Mouse (Mus musculus) gonadal fat pad, adult 2 months (tissue): ENCODE data around the gene Pknox2. TPM values are rescaled to one million over a fixed set of nuclear protein-coding genes. Genes with fewer than 3 reads are reported as not detected.

Source experiments
- DNase-seq: peaks from one replicate; pipeline ENCODE4 v3.0.0-alpha.2; 2012; ENCODE audit warnings: low read depth
- polyA plus RNA-seq: library from polyadenylated mRNA; depleted of rRNA; stranded (reverse); fragments of >200 nt; gene quantifications from 2 replicates; pipeline ENCODE4 v1.2.3, GENCODE M21; 2012

The Pknox2 gene
- polyA plus RNA-seq, 1 experiment, result 4.9 TPM

- DNase-seq, result no peak
Observed at GRCm38 (mm10) chr9:37140464-37141181, 6.6 kb downstream of the Pknox2 start.

DNA sequence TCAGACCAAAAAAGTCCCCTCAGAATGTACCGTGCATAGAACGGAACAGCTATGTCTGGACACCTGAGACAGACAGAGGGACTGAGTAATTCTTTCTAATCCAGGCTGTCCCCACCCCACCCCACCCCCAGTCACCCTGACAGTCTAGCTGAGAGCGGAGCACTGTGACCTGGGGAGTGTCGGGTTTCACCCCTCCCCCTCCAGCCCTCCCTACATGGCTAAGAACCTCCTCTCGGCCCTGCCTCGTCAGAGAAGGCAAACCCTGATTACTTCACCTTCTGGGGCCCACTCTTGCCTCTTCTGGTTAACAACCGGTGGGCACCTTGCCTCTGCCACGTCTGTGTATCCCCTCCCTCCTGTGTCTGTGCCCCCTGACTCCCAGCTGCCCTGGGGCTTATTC is 7.7 kb downstream of the Pknox2 start:
- DNase-seq, result no peak

DNA sequence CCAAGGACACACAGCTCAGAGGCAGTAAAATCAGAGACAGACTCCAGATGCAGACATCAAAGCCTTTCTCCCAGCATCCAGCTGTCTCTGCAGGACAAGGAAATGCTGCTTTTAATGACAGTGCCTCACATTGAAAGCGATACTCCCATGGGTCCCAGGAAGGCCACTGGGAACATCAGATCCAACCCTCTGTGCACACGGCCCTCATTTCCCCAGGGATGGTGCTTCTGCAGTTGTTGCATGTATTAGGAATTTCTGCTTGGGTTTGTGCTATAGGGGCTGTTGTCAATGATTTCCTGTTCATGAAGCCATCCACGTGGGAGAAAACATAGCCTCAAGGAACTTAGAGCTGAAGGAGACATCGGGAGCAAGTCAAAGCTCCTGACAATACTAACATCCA is 8.3 kb downstream of the Pknox2 start:
- no peak for DNase-seq

GRCm38 (mm10) chr9:37136340-37136739 is 10.9 kb downstream of the Pknox2 start:
- DNase-seq, result no peak

DNA sequence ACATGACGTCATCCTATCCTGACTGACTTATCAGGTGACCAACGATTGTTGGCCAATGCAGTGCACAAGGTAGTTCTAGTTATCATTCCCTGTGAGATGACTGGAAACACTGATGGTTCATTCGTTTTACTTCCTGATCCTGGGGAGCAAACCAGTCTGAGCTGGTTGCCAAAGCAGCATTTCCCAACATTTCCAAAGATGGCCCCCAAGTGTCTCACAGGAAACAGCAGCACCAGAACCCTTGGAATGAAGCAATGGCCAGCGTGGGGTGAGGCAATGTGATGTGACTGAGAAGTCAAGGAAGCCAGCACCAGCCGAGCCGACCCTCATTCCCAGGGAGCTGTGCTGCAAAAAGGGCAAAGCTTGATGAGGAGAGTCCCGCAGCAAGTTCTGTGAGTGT is 13.7 kb downstream of the Pknox2 start:
- no peak for DNase-seq

DNA sequence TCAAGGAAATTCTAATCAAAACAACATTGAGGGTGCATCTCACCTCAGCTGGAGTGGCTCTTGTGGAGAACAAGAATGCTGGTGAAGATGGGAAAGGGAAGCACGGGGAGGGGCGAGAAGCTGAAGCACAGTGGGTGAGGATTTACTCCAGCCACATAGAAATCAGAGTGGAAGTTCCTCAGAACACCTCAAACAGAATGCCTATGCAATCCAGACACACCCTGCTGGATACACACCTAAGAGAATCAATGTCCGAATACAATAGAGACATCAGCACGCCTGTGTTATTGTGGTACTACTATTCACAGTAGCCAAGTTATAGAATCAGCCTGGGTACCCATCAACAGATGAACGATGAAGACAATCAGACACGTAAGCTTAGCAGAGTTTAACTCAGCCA is 18.2 kb downstream of the Pknox2 start:
- no peak for DNase-seq

DNA sequence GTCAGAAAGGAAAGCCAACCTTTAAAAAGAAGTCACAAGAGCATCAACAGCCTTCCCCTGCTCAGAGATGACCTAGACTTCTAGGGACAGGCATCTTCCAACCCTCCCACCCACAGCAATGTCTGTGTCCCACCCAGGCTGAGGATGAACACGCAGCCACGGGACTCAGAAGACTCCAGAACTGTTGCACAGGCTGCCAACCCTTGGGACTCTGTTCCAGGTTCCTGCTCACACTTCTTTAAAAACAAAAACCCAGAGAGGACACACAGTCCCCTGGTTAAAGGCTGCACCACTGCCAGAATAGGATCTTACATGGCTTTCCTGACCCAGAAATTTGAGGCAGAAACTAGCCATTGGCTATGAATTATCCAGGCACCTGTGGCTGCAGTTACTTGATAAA is 21.0 kb downstream of the Pknox2 start:
- DNase-seq, result no peak

DNA sequence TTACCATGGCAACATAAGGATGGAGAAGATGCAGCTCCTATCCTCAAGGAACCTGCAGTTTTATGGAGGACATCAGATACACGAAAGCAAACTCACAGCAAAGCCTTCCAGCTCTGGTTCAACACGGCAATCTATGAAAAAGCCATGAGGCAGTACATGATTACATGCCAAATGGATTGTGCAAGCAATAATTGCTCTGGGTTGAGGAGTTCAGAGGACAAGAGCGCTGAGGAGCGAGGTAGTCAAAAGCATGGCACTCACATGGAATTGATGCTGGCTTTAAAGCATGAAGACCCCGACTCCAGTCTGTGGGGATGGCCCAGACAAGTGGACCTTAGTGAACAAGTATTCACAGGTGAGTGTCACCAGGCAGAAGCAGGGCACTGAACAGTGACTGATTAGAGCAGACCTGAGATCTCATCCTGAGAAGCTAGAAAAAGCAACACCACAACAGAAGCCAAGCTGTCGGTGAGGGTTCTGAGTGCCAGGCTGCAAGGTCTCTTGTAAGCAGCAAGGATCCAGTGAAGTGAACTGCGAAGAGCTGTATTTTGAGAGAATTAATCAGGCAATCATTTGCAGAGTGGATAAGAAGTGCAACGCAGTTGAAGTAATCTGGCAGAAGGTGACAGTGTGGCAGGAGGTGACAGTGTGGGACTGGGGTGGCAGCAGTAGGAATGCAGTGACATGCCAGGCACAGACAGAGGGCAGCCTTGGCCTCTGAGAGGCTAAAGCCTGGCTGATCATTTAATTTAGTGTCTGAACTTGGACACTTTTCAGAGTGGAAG is 22.3 kb downstream of the Pknox2 start:
- DNase-seq, result no peak

DNA sequence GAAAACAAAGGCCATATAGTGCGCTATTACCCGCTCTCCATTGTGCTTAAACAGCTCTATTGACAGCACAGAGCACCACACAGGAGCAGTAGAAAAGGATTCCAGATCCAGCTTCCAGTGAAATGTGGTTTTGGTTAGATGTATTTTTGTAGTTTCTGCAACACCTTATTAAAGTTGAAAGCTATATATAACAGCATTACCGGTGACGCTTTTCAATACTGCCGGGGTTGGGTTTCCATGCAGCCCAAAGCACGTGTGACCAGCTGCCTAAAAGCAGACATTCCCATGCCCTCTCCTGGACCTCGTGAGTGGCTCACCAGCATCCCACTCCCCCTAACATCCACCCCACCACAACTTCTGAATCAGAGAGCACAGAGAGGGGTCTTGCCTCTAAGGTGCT is 23.8 kb downstream of the Pknox2 start:
- no peak for DNase-seq

DNA sequence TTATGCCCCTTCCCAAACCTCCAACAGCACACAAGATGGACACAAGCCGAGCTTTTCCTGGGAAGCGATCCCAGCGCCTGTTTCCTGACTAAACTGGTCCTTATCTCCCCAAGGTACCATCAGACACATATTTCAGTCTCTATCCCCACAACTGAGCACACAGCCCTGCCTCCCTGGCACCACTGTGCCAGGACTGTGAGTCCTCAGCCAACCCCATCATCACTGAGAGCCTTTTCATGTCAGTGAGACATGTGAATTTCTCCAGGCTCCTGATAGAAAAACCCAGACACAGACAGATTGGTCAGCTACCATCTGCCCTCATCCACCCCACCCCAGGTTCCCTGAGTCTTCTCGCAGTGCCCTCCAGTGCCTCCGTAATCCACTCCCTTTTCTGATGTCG is 24.2 kb downstream of the Pknox2 start:
- DNase-seq, result no peak

- no peak for DNase-seq
Observed at GRCm38 (mm10) chr9:37122381-37122780, 24.8 kb downstream of the Pknox2 start.

DNA sequence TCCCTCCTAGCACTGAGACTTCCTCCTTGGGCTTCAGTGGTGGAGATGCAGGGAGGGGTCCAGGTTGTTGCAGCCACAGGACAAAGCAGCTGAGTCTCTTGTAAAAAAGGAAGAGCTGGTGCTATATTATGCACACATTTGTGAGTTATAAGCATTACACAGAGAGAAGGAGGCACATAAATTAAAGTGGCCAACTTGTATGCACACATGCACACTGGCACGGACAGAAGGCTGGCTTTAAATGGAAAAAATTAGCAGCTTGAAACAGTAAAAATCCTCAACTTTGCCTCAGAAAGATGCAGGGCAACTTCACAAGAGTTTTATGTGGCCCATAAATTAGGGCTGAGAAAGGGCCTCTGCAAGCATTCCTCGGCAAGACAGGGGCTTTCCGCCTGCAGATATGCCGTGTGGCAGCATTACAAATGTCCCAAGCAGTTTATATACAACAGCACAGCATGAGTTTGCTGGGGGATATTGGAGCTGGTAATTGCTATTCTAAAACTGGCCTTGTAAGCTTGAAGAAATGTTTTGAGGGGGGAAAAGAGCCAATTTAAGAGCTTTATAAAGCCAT is 25.4 kb downstream of the Pknox2 start:
- DNase-seq, result no peak

GRCm38 (mm10) chr9:37120801-37121200 is 26.4 kb downstream of the Pknox2 start:
- no peak for DNase-seq

GRCm38 (mm10) chr9:37117529-37117928 is 29.7 kb downstream of the Pknox2 start:
- DNase-seq, result no peak

DNA sequence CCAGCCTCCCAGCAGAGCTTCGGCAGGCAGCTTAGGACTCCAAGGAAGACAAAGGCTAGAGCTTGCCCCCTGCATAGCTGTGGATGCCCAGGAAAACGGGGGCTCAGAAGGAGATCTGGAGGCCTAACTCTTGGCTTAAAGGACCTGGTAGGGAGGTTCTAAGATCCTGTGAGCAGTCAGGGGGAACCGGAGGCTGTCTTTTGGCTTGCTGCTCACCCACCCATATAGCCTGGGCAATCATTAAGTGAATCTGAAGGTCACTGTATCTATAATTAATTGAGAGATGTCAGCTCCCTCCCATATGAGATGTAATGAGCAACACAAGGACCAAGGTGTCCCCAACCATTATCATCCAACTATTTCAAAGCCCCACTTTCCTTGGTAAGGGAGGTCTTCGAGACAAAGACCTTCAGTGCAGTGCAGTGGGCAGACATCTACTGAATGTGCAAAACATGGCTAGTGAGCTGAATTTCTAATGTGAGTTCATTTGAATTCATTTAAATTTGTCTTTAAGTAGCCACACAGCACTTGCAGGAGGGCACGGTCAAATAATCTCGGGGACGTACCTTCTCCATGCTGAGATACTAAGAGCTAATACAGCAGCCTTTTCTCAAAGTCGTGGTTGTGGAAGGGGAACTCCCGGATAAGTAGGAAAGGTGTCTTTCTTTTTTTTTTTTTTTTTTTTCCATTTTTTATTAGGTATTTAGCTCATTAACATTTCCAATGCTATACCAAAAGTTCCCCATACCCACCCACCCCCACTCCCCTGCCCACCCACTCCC is 30.4 kb downstream of the Pknox2 start:
- DNase-seq, result no peak

GRCm38 (mm10) chr9:37115820-37116219 is 31.4 kb downstream of the Pknox2 start:
- DNase-seq, result no peak

GRCm38 (mm10) chr9:37114286-37115267 is 32.6 kb downstream of the Pknox2 start:
- DNase-seq, result no peak

DNA sequence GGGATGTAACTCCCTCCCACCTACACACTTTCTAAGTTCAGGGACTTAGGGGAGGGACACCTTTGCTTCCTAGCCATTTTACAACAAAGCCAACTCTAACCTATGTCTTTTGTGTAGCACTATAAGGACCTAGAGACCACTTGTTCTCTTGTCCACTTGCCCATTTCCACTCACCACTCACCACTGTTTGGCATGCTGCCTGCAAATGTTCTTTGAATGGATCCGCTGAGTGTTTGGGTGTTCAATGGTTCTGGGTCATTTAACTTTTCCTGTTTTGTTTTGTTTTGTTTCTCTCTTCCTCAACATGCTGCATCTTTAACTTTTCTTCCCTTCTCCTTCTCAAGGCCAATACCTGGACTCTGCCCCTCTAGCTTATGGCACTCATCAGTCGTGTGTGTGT is 39.7 kb downstream of the Pknox2 start:
- DNase-seq, result no peak

DNA sequence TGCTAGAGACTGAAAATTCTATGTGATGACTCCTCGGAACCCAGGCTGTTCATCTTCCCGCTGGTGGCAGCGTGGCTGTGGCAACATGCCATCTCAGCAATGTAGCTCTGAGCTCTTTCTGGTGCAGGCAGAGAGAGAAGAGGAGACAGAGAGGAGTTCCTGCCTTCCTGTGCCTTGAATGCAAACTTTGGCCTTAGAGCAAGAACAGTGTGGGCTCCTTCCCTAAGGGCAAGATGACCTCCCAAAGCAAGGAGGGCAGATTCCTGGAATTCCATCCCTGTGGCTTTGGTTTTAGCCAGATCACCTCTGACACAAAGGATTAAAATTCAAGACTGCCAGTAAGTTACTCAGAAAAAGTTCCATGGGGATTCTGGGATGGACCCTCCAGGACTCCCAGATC is 40.4 kb downstream of the Pknox2 start:
- DNase-seq, result no peak

DNA sequence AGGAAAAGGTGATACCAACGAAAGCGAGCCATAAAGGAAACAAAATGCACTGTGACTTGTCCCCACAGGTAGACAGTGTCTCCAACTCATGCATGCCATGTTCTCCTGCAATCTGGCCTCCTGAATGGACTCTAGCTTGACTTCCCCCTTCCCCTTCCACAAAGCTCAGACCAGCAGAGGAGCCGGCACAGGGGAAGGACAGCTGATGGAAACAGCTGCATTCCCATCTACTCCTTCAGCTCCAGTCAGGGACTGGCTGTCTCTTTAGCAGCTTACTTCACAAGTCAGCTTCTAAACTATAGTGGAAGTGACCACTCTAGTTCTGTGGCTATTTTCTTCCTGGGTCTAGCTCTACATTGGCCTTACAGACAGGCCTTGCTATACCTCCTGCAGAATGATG is 43.0 kb downstream of the Pknox2 start:
- no peak for DNase-seq

GRCm38 (mm10) chr9:37103778-37104177 is 43.4 kb downstream of the Pknox2 start:
- no peak for DNase-seq
